Mouse (Mus musculus): ENCODE measurements at regions not wholly inside any gene's neighbourhood (a gene's known extent, or its start where the extent isn't known, plus 50 kb on each side); places are given as distances from the start of the nearest gene placed in this dataset.
A peak's percentile ranks its signal among the peaks of the same experiment; 100 is the strongest.

DNA sequence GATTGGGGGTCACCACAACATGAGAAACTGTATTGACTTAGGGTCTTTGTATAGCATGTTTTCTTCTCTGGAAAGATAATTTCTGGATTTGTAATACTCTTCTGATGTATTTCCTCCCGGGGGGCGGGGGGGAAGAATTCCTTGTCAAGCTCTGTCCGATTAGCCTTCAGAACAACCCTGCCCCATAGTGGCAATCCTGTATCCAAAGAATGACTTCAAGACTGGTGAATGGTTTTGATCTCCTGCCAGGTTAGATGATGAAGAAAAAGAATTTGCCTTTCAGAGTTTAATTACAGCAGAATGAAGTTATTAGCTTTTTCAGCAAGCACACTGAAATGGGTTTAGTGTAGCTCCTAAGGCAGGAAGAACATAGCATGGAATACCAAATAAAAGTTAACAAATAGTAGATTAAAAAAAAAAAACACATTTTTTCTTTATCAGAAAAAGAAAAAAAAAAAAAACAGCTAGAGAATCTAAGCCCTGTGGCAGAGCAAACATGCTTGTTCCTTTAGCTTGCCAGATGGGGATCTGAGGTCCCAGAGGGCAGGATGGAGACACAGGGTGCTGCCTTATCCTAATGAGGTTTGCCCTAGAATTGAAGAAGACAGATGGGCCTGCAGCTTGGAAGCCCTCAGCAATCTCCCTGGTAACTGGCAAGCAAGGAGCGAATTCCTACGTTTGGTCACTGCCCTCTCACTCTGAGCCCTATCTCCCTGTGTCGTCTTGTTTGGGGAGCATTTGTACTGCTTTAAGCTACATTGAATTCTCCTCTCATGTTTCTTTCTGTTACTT is 280.9 kb upstream of the Gm9972 start:
- Histone ChIP-seq H3K36me3 (no peaks in the 10 kb centered on the region), H3K4me1 (no peaks in the 10 kb centered on the region), H3K27ac (replicated peaks) (no peak overlapping the region), H3K4me3 (no peak overlapping the region), H3K9ac (replicated peaks) (no peak overlapping the region), H3K9me3 (no peaks in the 10 kb centered on the region), H3K4me2 (replicated peaks) (no peak overlapping the region), H3K27me3 (no peaks in the 10 kb centered on the region)
- no peak for ATAC-seq (ENCODE audit: low FRiP score, low read depth)
- WGBS, result 62% methylated on average over 6 of the region's 6 CpGs

DNA sequence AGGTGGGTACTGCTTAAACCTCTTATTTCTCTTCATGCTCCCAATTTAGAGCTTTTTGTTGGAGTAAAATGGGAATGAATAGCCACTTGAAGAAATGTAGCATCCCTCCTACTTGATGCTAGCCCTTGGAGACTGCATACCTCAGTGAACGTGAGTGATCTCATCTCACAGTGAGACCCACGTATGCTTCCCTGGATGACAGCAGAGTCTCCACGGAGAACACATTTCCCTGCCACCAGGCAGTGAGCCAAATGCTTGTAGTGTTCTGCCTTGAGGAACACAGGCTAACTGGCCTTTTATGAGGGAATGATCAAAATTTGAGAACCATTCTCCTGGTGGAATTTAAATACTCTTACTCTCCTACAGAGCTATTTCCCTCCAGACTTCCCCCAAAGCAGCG is 280.1 kb upstream of the Gm9972 start:
- Histone ChIP-seq H3K4me2 (replicated peaks) (no peak overlapping the region), H3K4me1 (no peaks in the 10 kb centered on the region), H3K9me3 (no peaks in the 10 kb centered on the region), H3K27ac (replicated peaks) (no peak overlapping the region), H3K27me3 (no peaks in the 10 kb centered on the region), H3K36me3 (no peaks in the 10 kb centered on the region), H3K9ac (replicated peaks) (no peak overlapping the region), H3K4me3 (no peak overlapping the region)
- no peak for ATAC-seq (ENCODE audit: low FRiP score, low read depth)
- WGBS, result 64% methylated on average over 4 of the region's 4 CpGs

DNA sequence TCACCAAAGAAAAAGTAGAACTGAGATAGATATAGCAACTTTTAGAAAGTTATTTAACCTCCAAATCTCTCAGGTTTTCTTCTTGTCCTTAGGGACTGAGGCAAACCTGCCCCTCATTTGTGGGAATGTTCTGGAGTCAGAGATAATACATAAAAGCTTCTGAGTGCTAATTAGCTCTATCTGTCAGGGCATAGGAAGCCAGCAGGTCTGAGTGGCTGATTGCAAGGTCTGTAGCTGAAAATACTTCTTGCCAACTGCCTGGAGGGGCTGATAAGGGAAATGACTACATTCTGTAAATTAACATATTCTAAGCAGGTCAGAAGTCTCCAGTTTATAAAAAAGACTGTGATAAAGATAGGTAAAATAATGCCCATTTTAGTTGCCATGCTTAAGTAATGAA is 270.3 kb upstream of the Gm9972 start:
- Histone ChIP-seq H3K9ac (replicated peaks) (no peak overlapping the region), H3K36me3 (no peaks in the 10 kb centered on the region), H3K9me3 (no peaks in the 10 kb centered on the region), H3K27ac (replicated peaks) (no peak overlapping the region), H3K4me2 (replicated peaks) (no peak overlapping the region), H3K4me3 (no peak overlapping the region), H3K4me1 (no peaks in the 10 kb centered on the region), H3K27me3 (no peaks in the 10 kb centered on the region)
- no peak for ATAC-seq (ENCODE audit: low FRiP score, low read depth)

DNA sequence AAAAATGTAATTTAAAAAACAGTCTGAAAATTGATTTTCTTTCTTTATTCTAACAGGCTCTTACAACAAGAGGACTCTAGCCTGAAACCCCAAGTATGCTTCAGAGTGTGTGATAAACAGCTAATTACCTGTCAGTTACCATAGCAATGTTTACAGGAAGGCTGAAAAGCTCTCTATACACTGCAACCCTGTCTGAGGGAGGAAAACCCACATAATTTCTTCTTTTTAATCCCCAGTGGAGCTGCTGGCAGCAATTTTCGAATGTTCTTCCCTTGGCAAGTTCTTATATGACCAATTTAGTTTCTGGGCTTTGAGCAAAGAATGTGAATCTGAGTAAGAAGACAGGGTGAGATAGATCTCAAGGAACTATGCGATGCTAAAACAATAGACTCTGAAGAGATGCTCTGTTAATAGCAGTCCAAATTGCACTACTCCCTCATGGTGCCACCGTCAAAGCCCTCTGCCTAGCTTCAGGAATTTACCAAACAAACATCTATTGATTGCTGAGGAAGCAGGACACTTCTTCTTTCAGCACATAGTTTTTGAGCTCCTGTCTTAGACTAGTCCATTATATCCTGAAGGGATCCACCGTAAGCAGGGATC is 260.4 kb upstream of the Gm9972 start:
- Histone ChIP-seq H3K9ac (replicated peaks) (no peak overlapping the region), H3K27me3 (no peaks in the 10 kb centered on the region), H3K36me3 (no peaks in the 10 kb centered on the region), H3K4me2 (replicated peaks) (no peak overlapping the region), H3K4me1 (no peaks in the 10 kb centered on the region), H3K27ac (replicated peaks) (no peak overlapping the region), H3K4me3 (no peak overlapping the region), H3K9me3 (no peaks in the 10 kb centered on the region)
- WGBS, result 79% methylated on average over 4 of the region's 4 CpGs
- ATAC-seq (ENCODE audit: low FRiP score, low read depth), result no peak

- Histone ChIP-seq H3K27me3 (no peaks in the 10 kb centered on the region), H3K36me3 (no peaks in the 10 kb centered on the region), H3K9ac (replicated peaks) (no peak overlapping the region), H3K4me2 (replicated peaks) (no peak overlapping the region), H3K4me3 (no peak overlapping the region), H3K9me3 (no peaks in the 10 kb centered on the region), H3K27ac (replicated peaks) (no peak overlapping the region), H3K4me1 (no peaks in the 10 kb centered on the region)
- no peak for ATAC-seq (ENCODE audit: low FRiP score, low read depth)
- 91% methylated on average over 1 of the region's 1 CpGs for WGBS
These were observed 224.1 kb upstream of the Gm9972 start for GRCm38 (mm10) chr11:42811487-42811886.

DNA sequence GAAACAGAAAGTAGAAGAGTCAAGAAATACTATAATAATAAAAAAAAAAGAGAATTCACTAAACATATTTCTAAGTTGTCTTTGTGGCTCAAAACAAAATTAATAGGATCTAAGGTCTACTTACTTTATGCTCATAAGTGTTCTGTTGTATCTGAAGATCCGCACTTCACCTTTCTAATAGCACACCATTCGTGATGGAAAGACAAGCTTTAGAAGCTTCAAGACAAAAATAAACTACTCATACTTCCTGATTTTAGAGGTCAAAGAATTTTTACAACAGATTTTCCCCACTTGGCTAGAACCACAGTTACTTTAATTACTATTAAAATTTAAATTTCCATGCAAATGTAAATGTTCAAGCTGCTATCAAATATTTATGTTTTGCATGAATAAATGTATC is 219.8 kb upstream of the Gm9972 start:
- Histone ChIP-seq H3K4me2 (replicated peaks) (no peak overlapping the region), H3K9ac (replicated peaks) (no peak overlapping the region), H3K4me3 (no peak overlapping the region), H3K36me3 (no peaks in the 10 kb centered on the region), H3K9me3 (no peaks in the 10 kb centered on the region), H3K4me1 (no peaks in the 10 kb centered on the region), H3K27me3 (no peaks in the 10 kb centered on the region), H3K27ac (replicated peaks) (no peak overlapping the region)
- WGBS, result 90% methylated on average over 2 of the region's 2 CpGs
- ATAC-seq (ENCODE audit: low FRiP score, low read depth), result no peak

DNA sequence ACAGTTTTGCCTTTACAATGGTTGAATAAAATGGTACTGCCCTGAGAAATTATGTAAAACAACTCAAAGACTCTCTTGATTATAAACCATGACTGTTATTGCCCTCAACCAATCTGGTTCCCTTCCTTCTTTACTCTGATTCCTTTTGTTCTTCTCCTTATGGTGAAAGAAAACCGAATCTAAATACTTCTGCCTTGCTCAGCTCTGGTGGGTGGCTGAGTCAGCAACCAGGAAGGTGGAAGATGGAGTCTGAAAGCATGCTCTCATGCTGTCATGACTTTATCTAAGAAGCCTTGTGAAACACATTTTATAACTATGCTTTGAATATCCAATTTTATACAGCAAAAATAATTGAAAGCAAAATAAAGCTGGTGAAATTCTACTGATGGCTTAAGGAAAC is 212.7 kb upstream of the Gm9972 start:
- no peaks in the 10 kb centered on the region for H3K27me3 ChIP-seq
- H3K27ac ChIP-seq (replicated peaks), result no peak overlapping the region
- H3K4me3 ChIP-seq, result no peak overlapping the region
- 69% methylated on average over 1 of the region's 1 CpGs for WGBS
- H3K36me3 ChIP-seq, result no peaks in the 10 kb centered on the region
- H3K4me1 ChIP-seq, result no peaks in the 10 kb centered on the region
- no peak overlapping the region for H3K9ac ChIP-seq (replicated peaks)
- H3K4me2 ChIP-seq (replicated peaks), result no peak overlapping the region
- H3K9me3 ChIP-seq, result no peaks in the 10 kb centered on the region
- no peak for ATAC-seq (ENCODE audit: low FRiP score, low read depth)

- Histone ChIP-seq H3K9ac (replicated peaks) (no peak overlapping the region), H3K36me3 (no peaks in the 10 kb centered on the region), H3K4me2 (replicated peaks) (no peak overlapping the region), H3K27me3 (no peaks in the 10 kb centered on the region), H3K27ac (replicated peaks) (no peak overlapping the region), H3K4me3 (no peak overlapping the region), H3K9me3 (no peaks in the 10 kb centered on the region), H3K4me1 (no peaks in the 10 kb centered on the region)
- ATAC-seq (ENCODE audit: low FRiP score, low read depth), result no peak
- WGBS, result 92% methylated on average over 1 of the region's 1 CpGs
These were observed 189.8 kb upstream of the Gm9972 start for GRCm38 (mm10) chr11:42845795-42846194.

DNA sequence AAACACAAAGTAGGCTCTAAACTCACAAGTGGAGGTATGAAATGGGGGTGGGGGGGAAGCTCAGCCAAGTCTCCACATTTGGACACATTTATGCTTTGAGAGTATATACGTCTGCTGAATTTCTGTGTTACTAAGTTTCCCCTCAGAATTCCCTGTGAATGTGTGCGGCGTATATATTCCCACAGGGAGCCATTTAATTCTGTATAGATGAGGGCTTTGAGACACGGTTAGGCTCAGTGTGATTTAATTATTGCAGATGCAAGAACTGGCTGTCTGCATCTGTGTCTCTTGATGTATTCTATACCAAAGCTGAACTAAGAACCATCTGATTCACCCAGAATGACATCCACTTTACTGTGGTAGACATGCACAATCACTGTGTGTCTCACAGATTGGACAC is 181.1 kb upstream of the Gm9972 start:
- H3K36me3 ChIP-seq, result no peaks in the 10 kb centered on the region
- no peaks in the 10 kb centered on the region for H3K4me1 ChIP-seq
- H3K9me3 ChIP-seq, result no peaks in the 10 kb centered on the region
- H3K27me3 ChIP-seq, result no peaks in the 10 kb centered on the region
- H3K4me2 ChIP-seq (replicated peaks), result no peak overlapping the region
- H3K4me3 ChIP-seq, result no peak overlapping the region
- ATAC-seq (ENCODE audit: low FRiP score, low read depth), result no peak
- no peak overlapping the region for H3K9ac ChIP-seq (replicated peaks)
- H3K27ac ChIP-seq (replicated peaks), result no peak overlapping the region
- WGBS, result 86% methylated on average over 4 of the region's 4 CpGs

DNA sequence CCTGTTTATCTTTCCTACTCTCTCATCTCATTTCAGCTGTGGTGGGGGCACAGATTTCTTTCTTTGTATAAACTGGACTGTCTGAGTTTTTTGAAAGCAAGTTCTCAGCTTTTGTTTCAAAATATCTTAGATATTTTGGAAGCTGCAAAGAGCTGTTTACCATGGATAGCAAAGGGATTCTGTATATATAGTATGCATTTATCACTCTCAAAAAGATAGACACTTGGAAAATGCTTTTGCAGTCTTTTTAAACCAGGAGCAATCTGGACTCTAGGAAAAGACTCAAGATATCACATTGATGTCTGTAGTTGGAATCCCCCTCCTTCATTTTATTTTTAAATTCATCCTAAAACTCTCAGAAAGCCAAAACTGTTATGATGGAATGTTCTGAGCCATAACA is 177.9 kb upstream of the Gm9972 start:
- no peak overlapping the region for H3K4me3 ChIP-seq
- H3K4me2 ChIP-seq (replicated peaks), result no peak overlapping the region
- H3K4me1 ChIP-seq, result no peaks in the 10 kb centered on the region
- H3K9me3 ChIP-seq, result no peaks in the 10 kb centered on the region
- no peak for ATAC-seq (ENCODE audit: low FRiP score, low read depth)
- no peaks in the 10 kb centered on the region for H3K27me3 ChIP-seq
- no peak overlapping the region for H3K9ac ChIP-seq (replicated peaks)
- H3K36me3 ChIP-seq, result no peaks in the 10 kb centered on the region
- H3K27ac ChIP-seq (replicated peaks), result no peak overlapping the region

- Histone ChIP-seq H3K27ac (replicated peaks) (no peak overlapping the region), H3K9ac (replicated peaks) (no peak overlapping the region), H3K27me3 (no peaks in the 10 kb centered on the region), H3K9me3 (no peaks in the 10 kb centered on the region), H3K36me3 (no peaks in the 10 kb centered on the region), H3K4me2 (replicated peaks) (no peak overlapping the region), H3K4me3 (no peak overlapping the region), H3K4me1 (no peaks in the 10 kb centered on the region)
- ATAC-seq (ENCODE audit: low FRiP score, low read depth), result no peak
- WGBS, result 85% methylated on average over 2 of the region's 2 CpGs
These were observed 161.5 kb upstream of the Gm9972 start for GRCm38 (mm10) chr11:42874056-42874455.

DNA sequence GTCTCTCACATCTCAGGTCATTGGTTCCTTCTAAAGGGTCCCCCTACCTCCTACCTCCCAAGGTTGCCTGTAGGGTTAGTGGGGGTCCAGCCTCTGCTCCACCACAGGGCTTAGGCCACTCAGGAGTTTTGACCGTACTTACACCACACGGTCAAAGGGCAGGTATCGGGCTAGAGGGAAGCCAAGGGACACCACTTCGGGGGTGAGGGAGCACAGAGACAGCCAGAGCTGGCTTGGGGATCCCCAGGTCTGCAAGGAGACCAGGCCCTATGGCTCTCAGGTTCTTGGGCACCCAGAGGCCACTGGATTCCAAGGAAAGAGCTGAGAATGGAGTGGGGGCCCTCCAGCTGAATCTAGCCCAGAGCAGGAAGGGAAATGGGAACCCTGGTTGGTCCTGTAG is 135.5 kb upstream of the Gm9972 start:
- no peak overlapping the region for H3K4me3 ChIP-seq
- H3K9ac ChIP-seq (replicated peaks), result no peak overlapping the region
- WGBS, result 88% methylated on average over 4 of the region's 4 CpGs
- no peaks in the 10 kb centered on the region for H3K9me3 ChIP-seq
- H3K27me3 ChIP-seq, result no peaks in the 10 kb centered on the region
- no peaks in the 10 kb centered on the region for H3K4me1 ChIP-seq
- no peak overlapping the region for H3K27ac ChIP-seq (replicated peaks)
- no peaks in the 10 kb centered on the region for H3K36me3 ChIP-seq
- 0 out of 2 replicates have a peak, but pooled peaks have one; percentile 34 for ATAC-seq (ENCODE audit: low FRiP score, low read depth)
- H3K4me2 ChIP-seq (replicated peaks), result no peak overlapping the region
